10 mouse cellular contexts compared by ENCODE assay signal in genomic region chr13:24527812-24528531, GRCm38 (mm10). TPM values are rescaled to one million over a fixed set of nuclear protein-coding genes. Genes with fewer than 3 reads are reported as not detected.
DNase-seq lines count a peak whose midpoint lies in the region; ATAC-seq and TF ChIP-seq lines count a peak whose summit lies in the region.
"Had no signal": no experiment of that assay in that cellular context is flagged by ENCODE, and none has a peak within 500 bp of the region (broad histone marks: within the 10 kb centered on the region; RNA-seq: fewer than 3 reads in every experiment).

No protein-coding gene starts in this region.

- peak; percentile 20 for ATAC-seq in granulocyte monocyte progenitor cell, adult 5-6 weeks (replicated peaks; ENCODE audit: poor library complexity, severe bottlenecking)
- ATAC-seq in erythroid progenitor cell, adult 5-6 weeks (replicated peaks; ENCODE audit: low FRiP score, poor library complexity, severe bottlenecking): no peak

- no peaks in the 10 kb centered on the region for H3K4me1 ChIP-seq in kidney, adult 2 months (ENCODE audit: control insufficient read depth, insufficient read depth, low read length)
- H3K4me1 ChIP-seq: liver, embryonic 15.5 days had no signal

- H3K27me3 ChIP-seq in kidney, adult 2 months (replicated peaks; ENCODE audit: control insufficient read depth, insufficient read depth, low read length): no peaks in the 10 kb centered on the region
- H3K27me3 ChIP-seq: embryonic facial prominence, embryonic 13.5 days; liver, embryonic 15.5 days had no signal

- TF ChIP-seq CTCF in kidney, adult 2 months (conservative IDR thresholded peaks at IDR 0.05; ENCODE audit: insufficient read depth, insufficient read length, low read depth, low read length): peak; percentile 20; the same call in 1 of the 2 replicates

- no peaks in the 10 kb centered on the region for H3K36me3 ChIP-seq in kidney, adult 2 months (ENCODE audit: control insufficient read depth, insufficient read depth, low read length)
- H3K36me3 ChIP-seq: embryonic facial prominence, embryonic 13.5 days; liver, embryonic 15.5 days had no signal

- H3K4me3 ChIP-seq in kidney, adult 2 months (ENCODE audit: insufficient read depth, low read depth, low read length): no peak overlapping the region
- H3K4me3 ChIP-seq: embryonic facial prominence, embryonic 13.5 days; liver, embryonic 15.5 days had no signal

- TF ChIP-seq POLR2A in kidney, adult 2 months (IDR thresholded peaks at IDR 0.05; ENCODE audit: low read depth, low read length): no peak

- 38% methylated on average over 5 of the region's 5 CpGs for WGBS in kidney, adult 2 months

- no peak for DNase-seq in kidney, adult 2 months
- DNase-seq in kidney, adult 9 months: no peak
- peak; percentile 67 for DNase-seq in thymus, postnatal 4 days
- no peak for DNase-seq in thymus, postnatal 36 days
- DNase-seq in frontal cortex, postnatal 10 days (ENCODE audit: low spot score in 2 of 2): no peak
- DNase-seq: adrenal gland, postnatal 10 days had no signal

- no peak overlapping the region for H3K27ac ChIP-seq in kidney, adult 2 months (ENCODE audit: insufficient read depth, low read depth, low read length)
- H3K27ac ChIP-seq: embryonic facial prominence, embryonic 13.5 days; liver, embryonic 15.5 days had no signal

RNA-seq across cellular contexts. Expression of gene Ripor2, which starts 54.0 kb away (rescaled TPM):
- polyA plus RNA-seq in kidney, adult 2 months (2012; rRNA removed): 1.4 and 3.7 TPM in 2 replicates
- 41.1 and 65.7 TPM in 2 replicates for total RNA-seq in granulocyte monocyte progenitor cell, adult 5-6 weeks (2014; fragmentation: Nextera tagmentation)
- total RNA-seq in granulocyte monocyte progenitor cell, adult 5-6 weeks (2017): 27.8 and 33.5 TPM in 2 replicates
- total RNA-seq in erythroid progenitor cell, adult 5-6 weeks (2015; ENCODE audit: low replicate concordance): 15.5 and 26.3 TPM in 2 replicates
- total RNA-seq in erythroid progenitor cell, adult 5-6 weeks (2017; ENCODE audit: low replicate concordance): 7.1 and 19.1 TPM in 2 replicates
